26 mouse cellular contexts compared by ENCODE assay signal in the genomic region with DNA sequence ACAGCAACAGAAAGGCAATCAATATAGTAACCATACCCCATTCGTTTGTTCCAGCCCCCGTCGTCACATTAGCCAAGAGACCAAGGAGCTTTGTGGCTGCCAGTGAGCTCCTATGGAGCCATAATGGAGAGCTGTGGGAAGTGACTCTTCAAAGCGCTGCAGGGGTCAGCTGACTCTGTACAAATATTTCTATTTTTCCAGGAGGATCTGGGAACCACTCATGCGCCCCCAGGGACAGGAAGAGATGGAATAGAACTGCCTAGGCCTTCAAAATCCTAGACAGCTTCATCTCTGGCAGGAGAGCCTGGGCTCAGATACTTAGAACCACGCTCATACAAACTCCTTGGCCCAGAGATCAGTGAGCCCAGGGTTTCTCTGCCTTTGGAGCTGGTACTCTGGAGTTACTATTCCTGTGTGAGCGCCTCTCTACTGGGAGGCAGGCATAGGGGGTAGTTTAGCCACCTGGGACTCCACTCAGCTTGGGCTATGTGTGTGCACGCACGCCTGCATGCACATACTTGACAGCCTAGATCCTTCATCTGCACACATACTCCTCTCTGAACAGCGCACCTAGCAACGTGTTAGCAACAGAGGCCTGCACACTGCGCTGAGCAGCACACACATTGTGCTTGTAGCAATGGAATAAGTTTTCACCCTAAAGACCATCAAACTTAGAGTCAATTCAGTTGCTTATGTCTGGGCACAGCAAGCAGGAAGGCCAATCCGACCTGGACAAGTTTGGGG. TPM values are rescaled to one million over a fixed set of nuclear protein-coding genes. Genes with fewer than 3 reads are reported as not detected.
"Had no signal": no experiment of that assay in that cellular context is flagged by ENCODE, and none has a peak within 500 bp of the region (broad histone marks: within the 10 kb centered on the region; RNA-seq: fewer than 3 reads in every experiment).

No protein-coding gene starts in this region.

- H3K4me3 ChIP-seq: limb, embryonic 10.5 days; limb, embryonic 13.5 days; liver, embryonic 12.5 days; liver, embryonic 15.5 days; lung, embryonic 15.5 days; megakaryocyte, embryonic 14.5 days had no signal

- DNase-seq: kidney, adult 9 months; kidney, postnatal 14 days; kidney, postnatal 4 days; layer of hippocampus, postnatal 36 days; liver; lung, adult 18-20 months; lung, postnatal 10 days; lung, postnatal 36 days; midbrain, embryonic 14.5 days; retina, postnatal 1 day; right cerebral cortex, postnatal 25 days; thymus, adult 18-20 months; thymus, postnatal 36 days had no signal

- H3K9me3 ChIP-seq: limb, embryonic 10.5 days; limb, embryonic 13.5 days; liver, embryonic 12.5 days; liver, embryonic 15.5 days; lung, embryonic 15.5 days; megakaryocyte, embryonic 14.5 days had no signal

- ATAC-seq: liver, embryonic 12.5 days had no signal

- H3K36me3 ChIP-seq: limb, embryonic 10.5 days; limb, embryonic 13.5 days; liver, embryonic 12.5 days; liver, embryonic 15.5 days; lung, embryonic 15.5 days had no signal

- H3K4me2 ChIP-seq: limb, embryonic 13.5 days; liver, embryonic 12.5 days; liver, embryonic 15.5 days; lung, embryonic 15.5 days; midbrain, embryonic 11.5 days had no signal

- H3K27me3 ChIP-seq: limb, embryonic 13.5 days; liver, embryonic 12.5 days; liver, embryonic 15.5 days; lung, embryonic 15.5 days; megakaryocyte, embryonic 14.5 days had no signal

- H3K4me1 ChIP-seq: liver, embryonic 12.5 days; liver, embryonic 15.5 days; lung, embryonic 15.5 days; megakaryocyte, embryonic 14.5 days had no signal

- H3K27ac ChIP-seq: limb, embryonic 10.5 days; limb, embryonic 13.5 days; liver, embryonic 12.5 days; liver, embryonic 15.5 days; lung, embryonic 15.5 days had no signal

- H3K9ac ChIP-seq: limb, embryonic 13.5 days; liver, embryonic 12.5 days; liver, embryonic 15.5 days; lung, embryonic 15.5 days had no signal

RNA-seq across cellular contexts. Expression of gene 1700019N19Rik, which starts 21.1 kb away (rescaled TPM):
- total RNA-seq: midbrain, postnatal 0 days; neutrophil, adult 5-6 weeks had no signal
- polyA plus RNA-seq: kidney, embryonic 16.5 days; limb, embryonic 10.5 days; limb, embryonic 13.5 days; liver, embryonic 15.5 days; lung, embryonic 15.5 days; midbrain, embryonic 11.5 days; midbrain, embryonic 14.5 days; midbrain, postnatal 0 days; neural tube, embryonic 11.5 days; spleen, adult 2 months had no signal

RNA-seq across cellular contexts. Expression of gene Pnliprp2, which starts 55.8 kb away (rescaled TPM):
- total RNA-seq: left cerebral cortex, postnatal 25 days; neutrophil, adult 5-6 weeks had no signal
- polyA plus RNA-seq: limb, embryonic 13.5 days; midbrain, embryonic 11.5 days; midbrain, embryonic 14.5 days; midbrain, postnatal 0 days; neural tube, embryonic 11.5 days had no signal
